Mouse (Mus musculus) embryonic facial prominence, embryonic 11.5 days (tissue): ENCODE measurements at regions not wholly inside any gene's neighbourhood (a gene's known extent, or its start where the extent isn't known, plus 50 kb on each side); places are given as distances from the start of the nearest gene placed in this dataset.
A peak's percentile ranks its signal among the peaks of the same experiment; 100 is the strongest.

ENCODE experiments used
- ATAC-seq: fragments of 200-750 bp; cut with Nextera tagmentation; replicated peaks from 2 replicates; pipeline ENCODE4 v1.8.0; 2017; ENCODE audit warnings: low read depth; ENCODE audit not compliant: insufficient number of reproducible peaks, low FRiP score, low TSS enrichment
- DNase-seq: peaks from one replicate; pipeline ENCODE4 v3.0.0-alpha.2; 2015; ENCODE audit warnings: low spot score
- H3K27ac ChIP-seq: fragments of 300-500 bp; sonication (generic); replicated peaks from 2 replicates; pipeline ENCODE4 v1.5.1; 2014; ENCODE audit warnings: mild to moderate bottlenecking, low read depth, low read length, control low read depth
- H3K27me3 ChIP-seq: fragments of 300-500 bp; sonication (generic); 2 replicates; pipeline ENCODE4 v1.6.1; 2014; ENCODE audit warnings: mild to moderate bottlenecking, low read length, moderate library complexity, mixed read lengths; ENCODE audit not compliant: control insufficient read depth, insufficient read depth
- H3K36me3 ChIP-seq: fragments of 300-500 bp; sonication (generic); replicated peaks from 2 replicates; pipeline ENCODE4 v1.6.1; 2014; ENCODE audit warnings: low read depth, mild to moderate bottlenecking, low read length, moderate library complexity, mixed read lengths; ENCODE audit not compliant: control insufficient read depth, insufficient read depth
- H3K4me1 ChIP-seq: fragments of 300-500 bp; sonication (generic); 2 replicates; pipeline ENCODE4 v1.6.1; 2014; ENCODE audit warnings: low read length, mixed read lengths; ENCODE audit not compliant: control insufficient read depth, insufficient read depth
- H3K4me2 ChIP-seq: fragments of 300-500 bp; sonication (generic); 2 replicates; pipeline ENCODE4 v1.6.1; 2014; ENCODE audit warnings: low read depth, mild to moderate bottlenecking, control low read depth, low read length, moderate library complexity
- H3K4me3 ChIP-seq: fragments of 300-500 bp; sonication (generic); 2 replicates; pipeline ENCODE4 v1.5.1; 2014; ENCODE audit warnings: low read depth, low read length, control low read depth
- H3K9ac ChIP-seq: fragments of 300-500 bp; sonication (generic); replicated peaks from 2 replicates; pipeline ENCODE4 v1.6.1; 2014; ENCODE audit warnings: mild to moderate bottlenecking, control low read depth, low read length
- H3K9me3 ChIP-seq: fragments of 300-500 bp; sonication (generic); replicated peaks from 2 replicates; pipeline ENCODE4 v1.6.1; 2016; ENCODE audit warnings: mild to moderate bottlenecking, low read length, inconsistent platforms, mixed read lengths; ENCODE audit not compliant: control insufficient read depth
- WGBS: fragments of 180-500 bp; shearing (Covaris S2); extraction: QIAGEN DNeasy Blood & Tissue Kit; methylation state at CpG from one replicate; pipeline ENCODE4 v1.1.7; 2014; 5-methylcytosine and 5-hydroxymethylcytosine counted together

DNA sequence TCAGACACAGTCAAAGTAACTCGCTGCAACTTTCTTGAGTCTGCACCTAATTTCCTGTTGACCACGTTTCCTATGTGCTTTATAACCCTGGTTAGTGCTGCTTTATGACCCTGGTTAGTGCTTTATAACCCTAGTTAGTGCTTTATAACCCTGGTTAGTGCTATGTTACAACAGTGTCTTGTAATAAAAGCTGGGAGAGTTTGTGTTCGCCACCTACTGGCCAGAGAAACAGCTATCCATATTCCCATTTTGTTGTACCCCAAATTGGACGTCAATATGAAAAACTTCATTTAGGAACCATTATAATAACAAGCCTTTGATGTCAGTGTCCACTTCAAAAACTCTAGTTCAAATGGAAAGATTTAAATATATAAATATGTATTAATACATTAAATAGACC, 492.6 kb downstream of the Tmem114 start:
- Histone ChIP-seq H3K4me1 (no peaks in the 10 kb centered on the region), H3K27me3 (no peaks in the 10 kb centered on the region), H3K9ac (no peak overlapping the region), H3K27ac (no peak overlapping the region), H3K4me3 (no peak overlapping the region), H3K9me3 (no peaks in the 10 kb centered on the region), H3K36me3 (no peaks in the 10 kb centered on the region), H3K4me2 (no peak overlapping the region)
- ATAC-seq = no peak
- DNase-seq = peak; percentile 10
- 63% methylated on average over 4 of the region's 4 CpGs for WGBS

GRCm38 (mm10) chr16:7931676-7932075, 493.3 kb downstream of the Tmem114 start:
- H3K4me3 ChIP-seq = no peak overlapping the region
- 86% methylated on average over 6 of the region's 6 CpGs for WGBS
- H3K4me1 ChIP-seq = no peaks in the 10 kb centered on the region
- ATAC-seq (no peak), DNase-seq (no peak)
- no peak overlapping the region for H3K9ac ChIP-seq
- no peaks in the 10 kb centered on the region for H3K9me3 ChIP-seq
- H3K4me2 ChIP-seq = no peak overlapping the region
- H3K36me3 ChIP-seq = no peaks in the 10 kb centered on the region
- H3K27me3 ChIP-seq = no peaks in the 10 kb centered on the region
- no peak overlapping the region for H3K27ac ChIP-seq

- no peak overlapping the region for H3K27ac ChIP-seq
- no peaks in the 10 kb centered on the region for H3K27me3 ChIP-seq
- no peaks in the 10 kb centered on the region for H3K36me3 ChIP-seq
- H3K4me3 ChIP-seq = no peak overlapping the region
- no peak overlapping the region for H3K4me2 ChIP-seq
- DNase-seq = no peak
- WGBS = 75% methylated on average over 4 of the region's 4 CpGs
- ATAC-seq = no peak
- no peaks in the 10 kb centered on the region for H3K4me1 ChIP-seq
- H3K9ac ChIP-seq = no peak overlapping the region
- no peaks in the 10 kb centered on the region for H3K9me3 ChIP-seq
Observed at GRCm38 (mm10) chr16:7929112-7929511, 495.8 kb downstream of the Tmem114 start.

- 74% methylated on average over 6 of the region's 6 CpGs for WGBS
- no peak for ATAC-seq
- H3K4me3 ChIP-seq = no peak overlapping the region
- H3K27ac ChIP-seq = no peak overlapping the region
- H3K27me3 ChIP-seq = no peaks in the 10 kb centered on the region
- no peak for DNase-seq
- H3K4me2 ChIP-seq = no peak overlapping the region
- no peaks in the 10 kb centered on the region for H3K36me3 ChIP-seq
- H3K9me3 ChIP-seq = no peaks in the 10 kb centered on the region
- no peaks in the 10 kb centered on the region for H3K4me1 ChIP-seq
- no peak overlapping the region for H3K9ac ChIP-seq
Observed at GRCm38 (mm10) chr16:7928391-7928935, 496.5 kb downstream of the Tmem114 start.

GRCm38 (mm10) chr16:7927756-7928155, 497.2 kb downstream of the Tmem114 start:
- no peaks in the 10 kb centered on the region for H3K4me1 ChIP-seq
- DNase-seq = no peak
- H3K9me3 ChIP-seq = no peaks in the 10 kb centered on the region
- no peak overlapping the region for H3K4me2 ChIP-seq
- 72% methylated on average over 8 of the region's 8 CpGs for WGBS
- H3K4me3 ChIP-seq = no peak overlapping the region
- H3K36me3 ChIP-seq = no peaks in the 10 kb centered on the region
- no peak overlapping the region for H3K27ac ChIP-seq
- H3K9ac ChIP-seq = no peak overlapping the region
- ATAC-seq = no peak
- H3K27me3 ChIP-seq = no peaks in the 10 kb centered on the region

- Histone ChIP-seq H3K9ac (no peak overlapping the region), H3K27ac (no peak overlapping the region), H3K4me3 (no peak overlapping the region), H3K4me1 (no peaks in the 10 kb centered on the region), H3K4me2 (no peak overlapping the region), H3K9me3 (no peaks in the 10 kb centered on the region), H3K36me3 (no peaks in the 10 kb centered on the region), H3K27me3 (no peaks in the 10 kb centered on the region)
- DNase-seq = no peak
- 77% methylated on average over 2 of the region's 2 CpGs for WGBS
- no peak for ATAC-seq
Observed at GRCm38 (mm10) chr16:7895786-7896185, 529.1 kb downstream of the Tmem114 start.

- Histone ChIP-seq H3K27ac (no peak overlapping the region), H3K36me3 (no peaks in the 10 kb centered on the region), H3K4me3 (no peak overlapping the region), H3K9ac (no peak overlapping the region), H3K4me1 (no peaks in the 10 kb centered on the region), H3K27me3 (no peaks in the 10 kb centered on the region), H3K4me2 (no peak overlapping the region), H3K9me3 (no peaks in the 10 kb centered on the region)
- WGBS = 81% methylated on average over 5 of the region's 5 CpGs
- DNase-seq (no peak), ATAC-seq (no peak)
Observed at GRCm38 (mm10) chr16:7892799-7893198, 532.1 kb downstream of the Tmem114 start.

DNA sequence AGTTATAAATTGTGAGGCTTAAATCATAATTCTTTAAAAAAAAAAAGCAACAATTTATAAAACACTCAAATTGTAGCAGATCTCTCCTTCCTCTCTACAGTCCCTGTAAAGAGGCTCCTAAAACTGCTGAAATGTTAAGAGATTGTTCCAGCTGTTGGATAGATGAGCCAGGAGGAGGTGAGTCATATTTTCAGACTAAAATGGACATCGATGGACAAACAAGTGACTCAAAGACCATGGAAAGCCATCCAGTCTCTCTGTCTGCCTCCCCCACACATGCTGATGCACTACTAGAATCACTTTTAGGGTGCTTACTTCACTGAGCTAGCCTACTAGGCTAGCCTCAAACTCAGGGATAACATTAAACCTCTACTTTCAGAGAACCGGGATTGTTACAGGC, 561.5 kb downstream of the Tmem114 start:
- no peak for ATAC-seq
- DNase-seq = no peak
- no peak overlapping the region for H3K4me2 ChIP-seq
- no peaks in the 10 kb centered on the region for H3K27me3 ChIP-seq
- H3K36me3 ChIP-seq = no peaks in the 10 kb centered on the region
- 96% methylated on average over 2 of the region's 2 CpGs for WGBS
- H3K9me3 ChIP-seq = no peaks in the 10 kb centered on the region
- H3K27ac ChIP-seq = no peak overlapping the region
- no peak overlapping the region for H3K4me3 ChIP-seq
- no peak overlapping the region for H3K9ac ChIP-seq
- H3K4me1 ChIP-seq = no peaks in the 10 kb centered on the region
